Comparison of ENCODE assay signal across 9 mouse cellular contexts in genomic region chr11:101085617-101086322, GRCm38 (mm10). TPM values are rescaled to one million over a fixed set of nuclear protein-coding genes. Genes with fewer than 3 reads are reported as not detected.
DNase-seq lines count a peak whose midpoint lies in the region; ATAC-seq and TF ChIP-seq lines count a peak whose summit lies in the region.
"Had no signal": no experiment of that assay in that cellular context is flagged by ENCODE, and none has a peak within 500 bp of the region (broad histone marks: within the 10 kb centered on the region; RNA-seq: fewer than 3 reads in every experiment).

No protein-coding gene starts in this region.

- H3K4me2 ChIP-seq in embryonic facial prominence, embryonic 12.5 days (replicated peaks), result 0 out of 2 replicates have a peak overlapping the region, but pooled peaks have one; percentile 96
- peak overlapping the region; percentile 98; the same call in 1 of the 2 replicates for H3K4me2 ChIP-seq in hindbrain, postnatal 0 days (ENCODE audit: low read depth, low read length)
- no peak overlapping the region for H3K4me2 ChIP-seq in midbrain, embryonic 12.5 days (replicated peaks)

- H3K9ac ChIP-seq in embryonic facial prominence, embryonic 12.5 days, result no peak overlapping the region; the same call in 1 of the 2 replicates
- H3K9ac ChIP-seq in hindbrain, postnatal 0 days (replicated peaks; ENCODE audit: low read length), result no peak overlapping the region
- peak overlapping the region; percentile 81; the same call in 1 of the 2 replicates for H3K9ac ChIP-seq in midbrain, embryonic 12.5 days (replicated peaks)

- WGBS in heart, embryonic 10.5 days, result 91% methylated on average over 18 of the region's 18 CpGs
- WGBS in embryonic facial prominence, embryonic 12.5 days, result 91% methylated on average over 18 of the region's 18 CpGs
- 93% methylated on average over 18 of the region's 18 CpGs for WGBS in hindbrain, postnatal 0 days
- 93% methylated on average over 18 of the region's 18 CpGs for WGBS in midbrain, embryonic 12.5 days

- H3K27me3 ChIP-seq in heart, embryonic 10.5 days (ENCODE audit: insufficient read depth, poor library complexity, severe bottlenecking), result peaks cover 9% of the 10 kb centered on the region
- peaks cover 9% of the 10 kb centered on the region for H3K27me3 ChIP-seq in embryonic facial prominence, embryonic 12.5 days
- no peaks in the 10 kb centered on the region for H3K27me3 ChIP-seq in hindbrain, postnatal 0 days (ENCODE audit: insufficient read depth, low read length)
- H3K27me3 ChIP-seq in midbrain, embryonic 12.5 days, result peaks cover 8% of the 10 kb centered on the region

- no peak for ATAC-seq in embryonic facial prominence, embryonic 12.5 days (ENCODE audit: insufficient number of reproducible peaks, insufficient read depth, low FRiP score, low TSS enrichment)
- ATAC-seq in hindbrain, postnatal 0 days, result no peak
- no peak for ATAC-seq in midbrain, embryonic 12.5 days (ENCODE audit: low FRiP score, low read depth)

- peaks cover 60% of the 10 kb centered on the region for H3K4me1 ChIP-seq in heart, embryonic 10.5 days
- H3K4me1 ChIP-seq in embryonic facial prominence, embryonic 12.5 days, result peaks cover 34% of the 10 kb centered on the region
- peaks cover 27% of the 10 kb centered on the region for H3K4me1 ChIP-seq in hindbrain, postnatal 0 days (ENCODE audit: insufficient read depth, low read length)
- H3K4me1 ChIP-seq in midbrain, embryonic 12.5 days, result peaks cover 42% of the 10 kb centered on the region

- H3K4me3 ChIP-seq in heart, embryonic 10.5 days, result no peak overlapping the region
- H3K4me3 ChIP-seq in embryonic facial prominence, embryonic 12.5 days, result no peak overlapping the region
- H3K4me3 ChIP-seq in hindbrain, postnatal 0 days (ENCODE audit: low read length), result no peak overlapping the region
- H3K4me3 ChIP-seq in midbrain, embryonic 12.5 days, result no peak overlapping the region

- no peak for DNase-seq in heart, embryonic 10.5 days (ENCODE audit: low spot score)
- no peak for DNase-seq in heart, adult 8-10 months (ENCODE audit: low spot score)
- no peak for DNase-seq in hindbrain, postnatal 0 days (ENCODE audit: low spot score)
- DNase-seq in c-Kit-positive CD71-positive TER-119-positive erythroid progenitor cells, embryonic 14.5 days (ENCODE audit: low spot score), result no peak
- DNase-seq in adrenal gland, postnatal 10 days, result no peak
- no peak for DNase-seq in gastrocnemius, adult 18-20 months (ENCODE audit: low spot score)
- DNase-seq: left cerebral cortex, postnatal 4 days had no signal

- no peak for TF ChIP-seq CTCF in hindbrain, postnatal 0 days (IDR thresholded peaks at IDR 0.05; ENCODE audit: low read depth)

- peaks cover 37% of the 10 kb centered on the region for H3K36me3 ChIP-seq in heart, embryonic 10.5 days
- peaks cover 38% of the 10 kb centered on the region for H3K36me3 ChIP-seq in embryonic facial prominence, embryonic 12.5 days
- peaks cover 24% of the 10 kb centered on the region; the same call in 1 of the 2 replicates for H3K36me3 ChIP-seq in hindbrain, postnatal 0 days (ENCODE audit: insufficient read depth, low read length)
- peaks cover 27% of the 10 kb centered on the region for H3K36me3 ChIP-seq in midbrain, embryonic 12.5 days

- peak overlapping the region; percentile 92; the same call in 1 of the 2 replicates for H3K27ac ChIP-seq in heart, embryonic 10.5 days
- 0 out of 2 replicates have a peak overlapping the region, but pooled peaks have one; percentile 80 for H3K27ac ChIP-seq in embryonic facial prominence, embryonic 12.5 days
- peak overlapping the region; percentile 91; the same call in 1 of the 2 replicates for H3K27ac ChIP-seq in hindbrain, postnatal 0 days
- no peak overlapping the region for H3K27ac ChIP-seq in midbrain, embryonic 12.5 days (replicated peaks)

- H3K9me3 ChIP-seq in heart, embryonic 10.5 days, result no peaks in the 10 kb centered on the region
- no peaks in the 10 kb centered on the region for H3K9me3 ChIP-seq in embryonic facial prominence, embryonic 12.5 days
- H3K9me3 ChIP-seq in hindbrain, postnatal 0 days (ENCODE audit: low read length), result no peaks in the 10 kb centered on the region
- no peaks in the 10 kb centered on the region for H3K9me3 ChIP-seq in midbrain, embryonic 12.5 days

RNA-seq across cellular contexts. Expression of gene Mlx, which starts 1.3 kb away (rescaled TPM):
- 42.6 and 52.0 TPM in 2 replicates for polyA plus RNA-seq in heart, embryonic 10.5 days (2016; fragmentation: Nextera tagmentation; extraction: Ambion mirVana)
- 10 to 100 TPM; 15.5 to 24.4 (median 20.0) TPM for total RNA-seq in heart, adult 8-10 months (2022)
- polyA plus RNA-seq in embryonic facial prominence, embryonic 12.5 days (2016; fragmentation: Nextera tagmentation; extraction: Ambion mirVana), result 37.8 and 42.8 TPM in 2 replicates
- total RNA-seq in hindbrain, postnatal 0 days (2014; rRNA removed), result 42.2 and 75.2 TPM in 2 replicates
- 58.3 and 61.0 TPM in 2 replicates for polyA plus RNA-seq in hindbrain, postnatal 0 days (2015; fragmentation: Nextera tagmentation; extraction: Ambion mirVana)
- polyA plus RNA-seq in midbrain, embryonic 12.5 days (2016; fragmentation: Nextera tagmentation; extraction: Ambion mirVana), result 49.2 and 60.5 TPM in 2 replicates
- total RNA-seq in adrenal gland, postnatal 10 days (2021), result 10 to 100 TPM; 32.9 to 35.0 TPM
- 10 to 100 TPM; 12.3 to 14.4 TPM for total RNA-seq in gastrocnemius, adult 18-20 months (2021)

RNA-seq across cellular contexts. Expression of gene Coasy, which starts 3.4 kb away (rescaled TPM):
- 36.5 and 37.0 TPM in 2 replicates for polyA plus RNA-seq in heart, embryonic 10.5 days (2016; fragmentation: Nextera tagmentation; extraction: Ambion mirVana)
- total RNA-seq in heart, adult 8-10 months (2022), result 10 to 100 TPM; 14.5 to 21.0 (median 17.6) TPM
- 43.4 and 45.6 TPM in 2 replicates for polyA plus RNA-seq in embryonic facial prominence, embryonic 12.5 days (2016; fragmentation: Nextera tagmentation; extraction: Ambion mirVana)
- total RNA-seq in hindbrain, postnatal 0 days (2014; rRNA removed), result 45.7 and 53.2 TPM in 2 replicates
- polyA plus RNA-seq in hindbrain, postnatal 0 days (2015; fragmentation: Nextera tagmentation; extraction: Ambion mirVana), result 34.5 and 35.1 TPM in 2 replicates
- 51.7 and 53.9 TPM in 2 replicates for polyA plus RNA-seq in midbrain, embryonic 12.5 days (2016; fragmentation: Nextera tagmentation; extraction: Ambion mirVana)
- total RNA-seq in adrenal gland, postnatal 10 days (2021), result 100 to 1,000 TPM in 1 of 2 experiments, 10 to 100 TPM in 1; 98.0 to 102 TPM
- total RNA-seq in gastrocnemius, adult 18-20 months (2021), result 1 to 10 TPM; 7.3 to 7.7 TPM

RNA-seq across cellular contexts. Expression of gene Hsd17b1, which starts 7.6 kb away (rescaled TPM):
- 0.21 TPM in 1 of 2 replicates, not detected in the other for polyA plus RNA-seq in heart, embryonic 10.5 days (2016; fragmentation: Nextera tagmentation; extraction: Ambion mirVana)
- 1 to 10 TPM in 1 of 4 experiments, under 1 TPM in 3; 0.22 to 1.5 (median 0.52) TPM for total RNA-seq in heart, adult 8-10 months (2022)
- polyA plus RNA-seq in embryonic facial prominence, embryonic 12.5 days (2016; fragmentation: Nextera tagmentation; extraction: Ambion mirVana), result 0.15 TPM in 1 of 2 replicates, not detected in the other
- 0.16 and 0.22 TPM in 2 replicates for total RNA-seq in hindbrain, postnatal 0 days (2014; rRNA removed)
- not detected in 2 replicates for polyA plus RNA-seq in hindbrain, postnatal 0 days (2015; fragmentation: Nextera tagmentation; extraction: Ambion mirVana)
- 0.22 and 0.31 TPM in 2 replicates for polyA plus RNA-seq in midbrain, embryonic 12.5 days (2016; fragmentation: Nextera tagmentation; extraction: Ambion mirVana)
- total RNA-seq in adrenal gland, postnatal 10 days (2021), result under 1 TPM; 0.45 to 0.67 TPM
- under 1 TPM; 0.16 to 0.33 TPM for total RNA-seq in gastrocnemius, adult 18-20 months (2021)

RNA-seq across cellular contexts. Expression of gene Psmc3ip, which starts 9.5 kb away (rescaled TPM):
- polyA plus RNA-seq in heart, embryonic 10.5 days (2016; fragmentation: Nextera tagmentation; extraction: Ambion mirVana), result 29.6 and 40.8 TPM in 2 replicates
- total RNA-seq in heart, adult 8-10 months (2022), result 1 to 10 TPM; 2.3 to 3.1 (median 2.8) TPM
- 45.7 and 46.0 TPM in 2 replicates for polyA plus RNA-seq in embryonic facial prominence, embryonic 12.5 days (2016; fragmentation: Nextera tagmentation; extraction: Ambion mirVana)
- total RNA-seq in hindbrain, postnatal 0 days (2014; rRNA removed), result 2.9 and 5.5 TPM in 2 replicates
- polyA plus RNA-seq in hindbrain, postnatal 0 days (2015; fragmentation: Nextera tagmentation; extraction: Ambion mirVana), result 16.3 and 17.5 TPM in 2 replicates
- polyA plus RNA-seq in midbrain, embryonic 12.5 days (2016; fragmentation: Nextera tagmentation; extraction: Ambion mirVana), result 41.7 and 42.4 TPM in 2 replicates
- total RNA-seq in adrenal gland, postnatal 10 days (2021), result 1 to 10 TPM; 6.6 to 7.1 TPM
- 1 to 10 TPM; 1.7 to 2.0 TPM for total RNA-seq in gastrocnemius, adult 18-20 months (2021)

RNA-seq across cellular contexts. Expression of gene Naglu, which starts 16.0 kb away (rescaled TPM):
- 13.9 and 15.8 TPM in 2 replicates for polyA plus RNA-seq in heart, embryonic 10.5 days (2016; fragmentation: Nextera tagmentation; extraction: Ambion mirVana)
- 10 to 100 TPM in 1 of 4 experiments, 1 to 10 TPM in 3; 7.3 to 10.1 (median 7.8) TPM for total RNA-seq in heart, adult 8-10 months (2022)
- 9.4 and 9.5 TPM in 2 replicates for polyA plus RNA-seq in embryonic facial prominence, embryonic 12.5 days (2016; fragmentation: Nextera tagmentation; extraction: Ambion mirVana)
- total RNA-seq in hindbrain, postnatal 0 days (2014; rRNA removed), result 23.1 and 23.8 TPM in 2 replicates
- 15.3 and 17.0 TPM in 2 replicates for polyA plus RNA-seq in hindbrain, postnatal 0 days (2015; fragmentation: Nextera tagmentation; extraction: Ambion mirVana)
- 10.9 and 11.1 TPM in 2 replicates for polyA plus RNA-seq in midbrain, embryonic 12.5 days (2016; fragmentation: Nextera tagmentation; extraction: Ambion mirVana)
- 10 to 100 TPM; 27.3 to 28.2 TPM for total RNA-seq in adrenal gland, postnatal 10 days (2021)
- total RNA-seq in gastrocnemius, adult 18-20 months (2021), result 1 to 10 TPM; 3.9 TPM
